Comparison of ENCODE assay signal across 14 mouse cellular contexts in genomic region chr10:41889566-41889965, GRCm38 (mm10).
DNase-seq lines count a peak whose midpoint lies in the region; ATAC-seq and TF ChIP-seq lines count a peak whose summit lies in the region.
"Had no signal": no experiment of that assay in that cellular context is flagged by ENCODE, and none has a peak within 500 bp of the region (broad histone marks: within the 10 kb centered on the region; RNA-seq: fewer than 3 reads in every experiment).

No protein-coding gene starts in this region.

- TF ChIP-seq CTCF in cerebellum, adult 2 months (IDR thresholded peaks at IDR 0.05; ENCODE audit: borderline replicate concordance, insufficient read depth, low read depth, low read length) = no peak

- H3K27ac ChIP-seq in cerebellum, adult 2 months (ENCODE audit: insufficient read depth, low read length) = no peak overlapping the region
- H3K27ac ChIP-seq in hindbrain, embryonic 13.5 days = no peak overlapping the region
- no peak overlapping the region for H3K27ac ChIP-seq in hindbrain, embryonic 12.5 days
- H3K27ac ChIP-seq in neural tube, embryonic 14.5 days (ENCODE audit: low read depth, low read length) = no peak overlapping the region
- H3K27ac ChIP-seq in neural tube, embryonic 15.5 days (replicated peaks) = no peak overlapping the region
- H3K27ac ChIP-seq: embryonic facial prominence, embryonic 10.5 days; lung, embryonic 15.5 days; midbrain, embryonic 12.5 days had no signal

- H3K4me1 ChIP-seq in cerebellum, adult 2 months (ENCODE audit: control insufficient read depth, insufficient read depth, low read length) = peaks cover 20% of the 10 kb centered on the region; the same call in 1 of the 2 replicates
- H3K4me1 ChIP-seq in hindbrain, embryonic 13.5 days (replicated peaks) = peaks cover 23% of the 10 kb centered on the region
- H3K4me1 ChIP-seq in hindbrain, embryonic 12.5 days = peaks cover 10% of the 10 kb centered on the region
- peaks cover 9% of the 10 kb centered on the region; the same call in 1 of the 2 replicates for H3K4me1 ChIP-seq in neural tube, embryonic 14.5 days (ENCODE audit: control insufficient read depth, insufficient read depth, low read length)
- H3K4me1 ChIP-seq in neural tube, embryonic 15.5 days = peaks cover 34% of the 10 kb centered on the region

- ATAC-seq in hindbrain, embryonic 13.5 days (ENCODE audit: low FRiP score) = no peak
- no peak for ATAC-seq in hindbrain, embryonic 12.5 days (ENCODE audit: low FRiP score)
- no peak for ATAC-seq in neural tube, embryonic 14.5 days (ENCODE audit: low read depth)
- ATAC-seq in neural tube, embryonic 15.5 days (ENCODE audit: low FRiP score) = no peak

- no peak for DNase-seq in cerebellum, adult 2 months
- DNase-seq in cerebellum, postnatal 36 days = no peak
- DNase-seq in splenic B cell, adult 2 months (ENCODE audit: low read depth, low spot score) = peak; percentile 25
- no peak for DNase-seq in cerebellum, adult 9-10 months
- DNase-seq: adrenal gland, adult 8-10 months; kidney, adult 18-20 months; right cerebral cortex, postnatal 4 days had no signal

- 8% methylated on average over 5 of the region's 5 CpGs for WGBS in cerebellum, adult 2 months
- WGBS in hindbrain, embryonic 13.5 days = 75% methylated on average over 5 of the region's 5 CpGs
- 80% methylated on average over 5 of the region's 5 CpGs for WGBS in hindbrain, embryonic 12.5 days
- 80% methylated on average over 5 of the region's 5 CpGs for WGBS in neural tube, embryonic 14.5 days
- WGBS in neural tube, embryonic 15.5 days = 83% methylated on average over 5 of the region's 5 CpGs

- H3K4me3 ChIP-seq in cerebellum, adult 2 months (replicated peaks; ENCODE audit: insufficient read depth, low read depth, low read length) = peak overlapping the region; percentile 60
- H3K4me3 ChIP-seq in hindbrain, embryonic 13.5 days = no peak overlapping the region
- H3K4me3 ChIP-seq in hindbrain, embryonic 12.5 days = no peak overlapping the region
- no peak overlapping the region for H3K4me3 ChIP-seq in neural tube, embryonic 14.5 days (ENCODE audit: low read depth, low read length)
- no peak overlapping the region for H3K4me3 ChIP-seq in neural tube, embryonic 15.5 days (replicated peaks)
- H3K4me3 ChIP-seq: embryonic facial prominence, embryonic 10.5 days; lung, embryonic 15.5 days; midbrain, embryonic 12.5 days had no signal

- peak overlapping the region; percentile 23; the same call in 1 of the 2 replicates for H3K4me2 ChIP-seq in hindbrain, embryonic 13.5 days
- no peak overlapping the region for H3K4me2 ChIP-seq in hindbrain, embryonic 12.5 days (replicated peaks)
- H3K4me2 ChIP-seq in neural tube, embryonic 14.5 days (ENCODE audit: low read depth, low read length) = peak overlapping the region; percentile 1; the same call in 1 of the 2 replicates
- H3K4me2 ChIP-seq in neural tube, embryonic 15.5 days = no peak overlapping the region
- H3K4me2 ChIP-seq: lung, embryonic 15.5 days; midbrain, embryonic 12.5 days had no signal

- no peaks in the 10 kb centered on the region for H3K36me3 ChIP-seq in hindbrain, embryonic 13.5 days
- H3K36me3 ChIP-seq in hindbrain, embryonic 12.5 days = no peaks in the 10 kb centered on the region
- no peaks in the 10 kb centered on the region for H3K36me3 ChIP-seq in neural tube, embryonic 14.5 days (ENCODE audit: control insufficient read depth, insufficient read depth, low read length)
- no peaks in the 10 kb centered on the region for H3K36me3 ChIP-seq in neural tube, embryonic 15.5 days
- no peaks in the 10 kb centered on the region for H3K36me3 ChIP-seq in splenic B cell, adult 2 months (ENCODE audit: control insufficient read depth, insufficient read depth, low read length, poor library complexity, severe bottlenecking)
- H3K36me3 ChIP-seq: embryonic facial prominence, embryonic 10.5 days; lung, embryonic 15.5 days; midbrain, embryonic 12.5 days had no signal

- no peaks in the 10 kb centered on the region for H3K9me3 ChIP-seq in hindbrain, embryonic 13.5 days
- H3K9me3 ChIP-seq in hindbrain, embryonic 12.5 days (replicated peaks) = no peaks in the 10 kb centered on the region
- no peaks in the 10 kb centered on the region for H3K9me3 ChIP-seq in neural tube, embryonic 14.5 days (ENCODE audit: control insufficient read depth, low read length)
- no peaks in the 10 kb centered on the region for H3K9me3 ChIP-seq in neural tube, embryonic 15.5 days (replicated peaks)
- H3K9me3 ChIP-seq: embryonic facial prominence, embryonic 10.5 days; lung, embryonic 15.5 days; midbrain, embryonic 12.5 days had no signal

- H3K27me3 ChIP-seq in cerebellum, adult 2 months (ENCODE audit: control insufficient read depth, insufficient read depth, low read length) = no peaks in the 10 kb centered on the region
- no peaks in the 10 kb centered on the region for H3K27me3 ChIP-seq in hindbrain, embryonic 13.5 days
- no peaks in the 10 kb centered on the region for H3K27me3 ChIP-seq in hindbrain, embryonic 12.5 days
- H3K27me3 ChIP-seq in neural tube, embryonic 14.5 days (ENCODE audit: control insufficient read depth, insufficient read depth, low read length) = no peaks in the 10 kb centered on the region
- H3K27me3 ChIP-seq in neural tube, embryonic 15.5 days (replicated peaks) = no peaks in the 10 kb centered on the region
- H3K27me3 ChIP-seq in splenic B cell, adult 2 months (ENCODE audit: control insufficient read depth, insufficient read depth, low read length, poor library complexity, severe bottlenecking) = no peaks in the 10 kb centered on the region
- H3K27me3 ChIP-seq: lung, embryonic 15.5 days; midbrain, embryonic 12.5 days had no signal

- TF ChIP-seq POLR2A in cerebellum, adult 2 months (IDR thresholded peaks at IDR 0.05; ENCODE audit: borderline replicate concordance, insufficient read depth, low read length) = no peak

- no peak overlapping the region for H3K9ac ChIP-seq in hindbrain, embryonic 13.5 days
- H3K9ac ChIP-seq in hindbrain, embryonic 12.5 days = no peak overlapping the region
- no peak overlapping the region for H3K9ac ChIP-seq in neural tube, embryonic 14.5 days (replicated peaks; ENCODE audit: low read depth, low read length)
- H3K9ac ChIP-seq in neural tube, embryonic 15.5 days (replicated peaks) = no peak overlapping the region
- H3K9ac ChIP-seq: lung, embryonic 15.5 days; midbrain, embryonic 12.5 days had no signal

Comparison
In these comparisons a context has a peak if more than half of its experiments do, and no peak if none do; other contexts are left out.
1. H3K4me2 ChIP-seq: peak in hindbrain, embryonic 13.5 days (single experiment) and neural tube, embryonic 14.5 days (single experiment); none in hindbrain, embryonic 12.5 days (single experiment) and neural tube, embryonic 15.5 days (single experiment).